Comparison of ENCODE assay signal across 15 mouse cellular contexts in genomic region chr11:55329868-55330772, GRCm38 (mm10). TPM values are rescaled to one million over a fixed set of nuclear protein-coding genes. Genes with fewer than 3 reads are reported as not detected.
DNase-seq lines count a peak whose midpoint lies in the region; ATAC-seq and TF ChIP-seq lines count a peak whose summit lies in the region.
"Had no signal": no experiment of that assay in that cellular context is flagged by ENCODE, and none has a peak within 500 bp of the region (broad histone marks: within the 10 kb centered on the region; RNA-seq: fewer than 3 reads in every experiment).

No protein-coding gene starts in this region.

- intact Hi-C loops in gastrocnemius, adult 2 months (cut with DNase I) = no loop called here

- H3K27ac ChIP-seq in heart, postnatal 0 days (ENCODE audit: low read depth) = no peak overlapping the region
- no peak overlapping the region for H3K27ac ChIP-seq in limb, embryonic 14.5 days (replicated peaks; ENCODE audit: low read depth, low read length)
- H3K27ac ChIP-seq in limb, embryonic 10.5 days = no peak overlapping the region
- H3K27ac ChIP-seq in embryonic facial prominence, embryonic 14.5 days (replicated peaks; ENCODE audit: low read depth, low read length) = peak overlapping the region; percentile 22; the same call in 1 of the 2 replicates
- H3K27ac ChIP-seq in gastrocnemius, adult 2 months = no peak overlapping the region
- H3K27ac ChIP-seq: hindbrain, embryonic 15.5 days; midbrain, embryonic 13.5 days had no signal

- H3K36me3 ChIP-seq in heart, postnatal 0 days (replicated peaks; ENCODE audit: control insufficient read depth, insufficient read depth, low read length) = no peaks in the 10 kb centered on the region
- H3K36me3 ChIP-seq in limb, embryonic 14.5 days (ENCODE audit: control insufficient read depth, insufficient read depth, low read length) = no peaks in the 10 kb centered on the region
- H3K36me3 ChIP-seq in limb, embryonic 10.5 days = no peaks in the 10 kb centered on the region
- no peaks in the 10 kb centered on the region for H3K36me3 ChIP-seq in embryonic facial prominence, embryonic 14.5 days (ENCODE audit: control insufficient read depth, insufficient read depth, low read length)
- H3K36me3 ChIP-seq: hindbrain, embryonic 15.5 days; midbrain, embryonic 13.5 days had no signal

- ATAC-seq in heart, postnatal 0 days (ENCODE audit: insufficient read depth, low read depth) = no peak
- no peak for ATAC-seq in limb, embryonic 14.5 days (ENCODE audit: low FRiP score, low read depth)
- peak; percentile 10; the same call in 1 of the 2 replicates for ATAC-seq in embryonic facial prominence, embryonic 14.5 days (ENCODE audit: low read depth)
- ATAC-seq: midbrain, embryonic 13.5 days had no signal

- H3K9ac ChIP-seq in heart, postnatal 0 days (replicated peaks; ENCODE audit: low read depth, low read length) = no peak overlapping the region; the same call in 1 of the 2 replicates
- no peak overlapping the region for H3K9ac ChIP-seq in limb, embryonic 14.5 days (ENCODE audit: low read depth, low read length, severe bottlenecking)
- no peak overlapping the region for H3K9ac ChIP-seq in embryonic facial prominence, embryonic 14.5 days (ENCODE audit: low read depth, low read length)
- H3K9ac ChIP-seq: hindbrain, embryonic 15.5 days; midbrain, embryonic 13.5 days had no signal

- no peaks in the 10 kb centered on the region for H3K9me3 ChIP-seq in heart, postnatal 0 days (replicated peaks; ENCODE audit: control insufficient read depth, low read length)
- no peaks in the 10 kb centered on the region for H3K9me3 ChIP-seq in limb, embryonic 14.5 days (ENCODE audit: control insufficient read depth, low read length)
- no peaks in the 10 kb centered on the region for H3K9me3 ChIP-seq in limb, embryonic 10.5 days (replicated peaks)
- no peaks in the 10 kb centered on the region for H3K9me3 ChIP-seq in embryonic facial prominence, embryonic 14.5 days (ENCODE audit: control insufficient read depth, low read length)
- H3K9me3 ChIP-seq: hindbrain, embryonic 15.5 days; midbrain, embryonic 13.5 days had no signal

- no peaks in the 10 kb centered on the region for H3K27me3 ChIP-seq in heart, postnatal 0 days (ENCODE audit: control insufficient read depth, insufficient read depth, low read length)
- H3K27me3 ChIP-seq in limb, embryonic 14.5 days (ENCODE audit: control insufficient read depth, insufficient read depth, low read length) = no peaks in the 10 kb centered on the region
- H3K27me3 ChIP-seq in limb, embryonic 10.5 days (ENCODE audit: low read depth, poor library complexity, severe bottlenecking) = no peaks in the 10 kb centered on the region
- H3K27me3 ChIP-seq in embryonic facial prominence, embryonic 14.5 days (replicated peaks; ENCODE audit: control insufficient read depth, insufficient read depth, low read length) = no peaks in the 10 kb centered on the region
- H3K27me3 ChIP-seq: hindbrain, embryonic 15.5 days; midbrain, embryonic 13.5 days had no signal

- H3K4me2 ChIP-seq in heart, postnatal 0 days (ENCODE audit: low read depth, low read length) = no peak overlapping the region
- no peak overlapping the region for H3K4me2 ChIP-seq in limb, embryonic 14.5 days (replicated peaks; ENCODE audit: low read depth, low read length, severe bottlenecking)
- no peak overlapping the region for H3K4me2 ChIP-seq in embryonic facial prominence, embryonic 14.5 days (ENCODE audit: low read depth, low read length)
- H3K4me2 ChIP-seq: hindbrain, embryonic 15.5 days; midbrain, embryonic 13.5 days had no signal

- no peaks in the 10 kb centered on the region for H3K4me1 ChIP-seq in heart, postnatal 0 days (ENCODE audit: control insufficient read depth, insufficient read depth)
- peaks cover 12% of the 10 kb centered on the region; the same call in 1 of the 2 replicates for H3K4me1 ChIP-seq in limb, embryonic 14.5 days (ENCODE audit: control insufficient read depth, insufficient read depth, low read length)
- H3K4me1 ChIP-seq in limb, embryonic 10.5 days = no peaks in the 10 kb centered on the region
- peaks cover 10% of the 10 kb centered on the region for H3K4me1 ChIP-seq in embryonic facial prominence, embryonic 14.5 days (ENCODE audit: control insufficient read depth, insufficient read depth, low read length)
- H3K4me1 ChIP-seq: hindbrain, embryonic 15.5 days; midbrain, embryonic 13.5 days had no signal

- H3K4me3 ChIP-seq in heart, postnatal 0 days (ENCODE audit: low read depth, low read length) = no peak overlapping the region
- H3K4me3 ChIP-seq in limb, embryonic 14.5 days (replicated peaks; ENCODE audit: low read length) = no peak overlapping the region
- no peak overlapping the region for H3K4me3 ChIP-seq in limb, embryonic 10.5 days
- H3K4me3 ChIP-seq in embryonic facial prominence, embryonic 14.5 days (ENCODE audit: low read depth, low read length) = no peak overlapping the region
- no peak overlapping the region for H3K4me3 ChIP-seq in gastrocnemius, adult 2 months
- H3K4me3 ChIP-seq: hindbrain, embryonic 15.5 days; midbrain, embryonic 13.5 days had no signal

- WGBS in heart, postnatal 0 days = 49% methylated on average over 16 of the region's 16 CpGs
- WGBS in limb, embryonic 14.5 days = 70% methylated on average over 16 of the region's 16 CpGs
- WGBS in limb, embryonic 10.5 days = 86% methylated on average over 16 of the region's 16 CpGs
- WGBS in embryonic facial prominence, embryonic 14.5 days = 69% methylated on average over 16 of the region's 16 CpGs

- TF ChIP-seq EP300 in heart, postnatal 0 days (IDR thresholded peaks at IDR 0.05; ENCODE audit: low read depth) = no peak

- no peak for TF ChIP-seq POLR2A in limb, embryonic 14.5 days (IDR thresholded peaks at IDR 0.05; ENCODE audit: borderline replicate concordance, extremely low read depth, insufficient read depth, insufficient read length)

- no peak for TF ChIP-seq CTCF in heart, postnatal 0 days (IDR thresholded peaks at IDR 0.05; ENCODE audit: low read depth)
- no peak for TF ChIP-seq CTCF in gastrocnemius, adult 2 months (IDR thresholded peaks at IDR 0.05)

- peak; percentile 10 for DNase-seq in heart, postnatal 0 days (ENCODE audit: low spot score)
- no peak for DNase-seq in heart, adult 9 months (ENCODE audit: low spot score in 2 of 2)
- peak; percentile 60 for DNase-seq in limb, embryonic 14.5 days (ENCODE audit: low spot score)
- no peak for DNase-seq in limb, embryonic 10.5 days (ENCODE audit: low spot score)
- peak; percentile 6 for DNase-seq in Muller cell, postnatal 12 days (ENCODE audit: inconsistent ontology term)
- peak; percentile 74 for DNase-seq in embryonic facial prominence, embryonic 14.5 days (ENCODE audit: low spot score)
- DNase-seq in adipocyte (ENCODE audit: low spot score) = no peak
- no peak for DNase-seq in gastrocnemius, adult 2 months
- DNase-seq: adrenal gland, adult 2 months; cerebellum, postnatal 36 days; retina, postnatal 1 day; spleen, adult 18-20 months; thymus, adult 2 months had no signal

RNA-seq across cellular contexts. Expression of gene Fat2, which starts 6.2 kb away (rescaled TPM):
- 1.1 TPM in 1 of 2 replicates, not detected in the other for total RNA-seq in heart, postnatal 0 days (2014; rRNA removed; ENCODE audit: low replicate concordance)
- polyA plus RNA-seq in heart, postnatal 0 days (2015; fragmentation: Nextera tagmentation; extraction: Ambion mirVana) = 0.01 TPM in 1 of 2 replicates, not detected in the other
- polyA plus RNA-seq in limb, embryonic 14.5 days (2012; rRNA removed) = 1.3 TPM in 2 replicates
- 1.1 and 1.4 TPM in 2 replicates for polyA plus RNA-seq in limb, embryonic 14.5 days (2014; fragmentation: Nextera tagmentation; extraction: Ambion mirVana)
- 0.20 TPM in 2 replicates for polyA plus RNA-seq in limb, embryonic 10.5 days (2016; fragmentation: Nextera tagmentation; extraction: Ambion mirVana)
- polyA plus RNA-seq in embryonic facial prominence, embryonic 14.5 days (2014; fragmentation: Nextera tagmentation; extraction: Ambion mirVana) = 1.2 and 1.5 TPM in 2 replicates
- total RNA-seq in gastrocnemius, adult 2 months (2021) = under 1 TPM; 0.03 TPM

Comparison
In these comparisons a context has a peak if more than half of its experiments do, and no peak if none do; other contexts are left out.
1. DNase-seq: peak in heart, postnatal 0 days (single experiment), limb, embryonic 14.5 days (single experiment), Muller cell, postnatal 12 days (single experiment) and embryonic facial prominence, embryonic 14.5 days (single experiment); none in heart, adult 9 months (0 of 2), limb, embryonic 10.5 days (single experiment), adipocyte (single experiment) and gastrocnemius, adult 2 months (single experiment).